Mouse (Mus musculus): ENCODE measurements at regions not wholly inside any gene's neighbourhood (a gene's known extent, or its start where the extent isn't known, plus 50 kb on each side); places are given as distances from the start of the nearest gene placed in this dataset.

GRCm38 (mm10) chr8:34625670-34626069 lies 514.1 kb upstream of the Gm10131 start:
- no peak for DNase-seq (ENCODE audit: low read depth)

GRCm38 (mm10) chr8:34623783-34624182 lies 512.2 kb upstream of the Gm10131 start:
- DNase-seq (ENCODE audit: low read depth) = no peak

- peak; percentile 40 for DNase-seq (ENCODE audit: low read depth)
These were observed 510.9 kb upstream of the Gm10131 start for GRCm38 (mm10) chr8:34622177-34623114.

- DNase-seq (ENCODE audit: low read depth) = no peak
These were observed 506.5 kb upstream of the Gm10131 start for GRCm38 (mm10) chr8:34618046-34618445.

GRCm38 (mm10) chr8:34614987-34615386 lies 503.4 kb upstream of the Gm10131 start:
- DNase-seq (ENCODE audit: low read depth) = no peak

- DNase-seq (ENCODE audit: low read depth) = no peak
These were observed 502.5 kb upstream of the Gm10131 start for GRCm38 (mm10) chr8:34614031-34614526.

GRCm38 (mm10) chr8:34613138-34613537 lies 501.6 kb upstream of the Gm10131 start:
- no peak for DNase-seq (ENCODE audit: low read depth)

GRCm38 (mm10) chr8:34612396-34612795 lies 500.9 kb upstream of the Gm10131 start:
- DNase-seq (ENCODE audit: low read depth) = no peak

- no peak for DNase-seq (ENCODE audit: low read depth)
These were observed 498.6 kb upstream of the Gm10131 start for GRCm38 (mm10) chr8:34610186-34610585.

- no peak for DNase-seq (ENCODE audit: low read depth)
These were observed 495.9 kb upstream of the Gm10131 start for GRCm38 (mm10) chr8:34607426-34607825.

- no peak for DNase-seq (ENCODE audit: low read depth)
These were observed 493.5 kb upstream of the Gm10131 start for GRCm38 (mm10) chr8:34605031-34605430.

- DNase-seq (ENCODE audit: low read depth) = no peak
These were observed 493.0 kb upstream of the Gm10131 start for GRCm38 (mm10) chr8:34604581-34604980.

GRCm38 (mm10) chr8:34601426-34601953 lies 490.0 kb upstream of the Gm10131 start:
- DNase-seq (ENCODE audit: low read depth) = no peak

- DNase-seq (ENCODE audit: low read depth) = peak; percentile 97
These were observed 489.3 kb upstream of the Gm10131 start for GRCm38 (mm10) chr8:34600880-34601279.

- DNase-seq (ENCODE audit: low read depth) = no peak
These were observed 485.1 kb upstream of the Gm10131 start for GRCm38 (mm10) chr8:34596593-34596992.

- DNase-seq (ENCODE audit: low read depth) = no peak
These were observed 479.6 kb upstream of the Gm10131 start for GRCm38 (mm10) chr8:34590976-34591749.

- DNase-seq (ENCODE audit: low read depth) = no peak
These were observed 466.5 kb upstream of the Gm10131 start for GRCm38 (mm10) chr8:34578043-34578442.

GRCm38 (mm10) chr8:34574009-34574408 lies 462.5 kb upstream of the Gm10131 start:
- DNase-seq (ENCODE audit: low read depth) = no peak

- DNase-seq (ENCODE audit: low read depth) = no peak
These were observed 461.7 kb upstream of the Gm10131 start for GRCm38 (mm10) chr8:34573007-34573881.

- DNase-seq (ENCODE audit: low read depth) = no peak
These were observed 460.2 kb upstream of the Gm10131 start for GRCm38 (mm10) chr8:34571736-34572135.

- DNase-seq (ENCODE audit: low read depth) = no peak
These were observed 450.7 kb upstream of the Gm10131 start for GRCm38 (mm10) chr8:34562278-34562677.

All from fibroblast of lung, adult 2 months (primary cell).